Mouse (Mus musculus): ENCODE results near the gene Whrn. TPM values are rescaled to one million over a fixed set of nuclear protein-coding genes. Genes with fewer than 3 reads are reported as not detected.

Whrn gene
- polyA plus RNA-seq, 1 experiment, result 28.9 TPM

DNA sequence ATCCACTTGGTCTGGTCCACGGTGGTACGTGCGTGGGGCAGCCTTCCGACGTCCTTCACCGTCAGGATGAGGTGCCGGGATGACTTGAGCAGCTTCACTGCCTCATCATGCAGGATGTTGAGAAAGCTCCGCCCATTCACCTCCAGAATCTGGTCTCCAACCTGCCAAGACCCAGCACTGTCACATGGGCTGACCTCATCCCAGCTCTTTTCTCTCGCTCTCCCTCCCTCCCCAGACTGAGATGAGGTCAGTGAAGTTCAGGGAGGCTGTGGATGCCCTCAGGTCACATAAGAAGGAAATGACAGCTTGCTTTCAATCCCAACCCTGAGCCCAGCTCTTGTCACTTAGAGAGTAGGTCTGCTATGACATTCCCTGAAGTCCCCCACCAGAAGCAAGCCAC lies 60.4 kb downstream of the Whrn start:
- no peaks in the 10 kb centered on the region for H3K79me2 ChIP-seq (ENCODE audit: control insufficient read depth, insufficient read depth)

DNA sequence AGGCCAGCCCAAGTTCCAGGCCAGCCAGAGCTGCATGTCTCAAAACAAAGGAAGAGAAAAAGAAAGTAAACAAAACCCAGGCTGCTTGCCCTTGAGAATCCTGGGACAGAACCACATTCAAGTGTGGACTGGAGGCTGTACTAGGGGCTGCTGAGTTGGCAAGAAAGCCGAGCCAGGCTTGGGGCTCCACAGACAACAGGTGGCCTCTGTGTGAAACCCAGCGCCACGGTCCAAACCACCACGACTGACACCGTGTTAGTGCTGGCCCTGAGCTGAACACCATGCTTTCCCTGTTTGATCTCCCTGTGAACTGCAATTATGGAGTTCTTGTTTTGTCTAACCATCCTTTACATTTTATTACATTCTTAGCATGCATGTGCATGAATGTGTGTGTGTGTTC lies 64.7 kb downstream of the Whrn start:
- TF ChIP-seq MAX (IDR thresholded peaks at IDR 0.05) (no peak), MYOG (IDR thresholded peaks at IDR 0.05; ENCODE audit: control insufficient read depth, extremely low read depth, insufficient read length) (no peak), CEBPB (IDR thresholded peaks at IDR 0.05; ENCODE audit: low read depth) (no peak), MYOD1 (IDR thresholded peaks at IDR 0.05; ENCODE audit: control insufficient read depth, insufficient read length, low read depth) (no peak), CTCF (IDR thresholded peaks at IDR 0.05; ENCODE audit: control insufficient read depth, insufficient read depth, insufficient read length) (no peak), USF1 (IDR thresholded peaks at IDR 0.05; ENCODE audit: low read depth) (no peak)
- Histone ChIP-seq H3K79me3 (ENCODE audit: low read depth) (no peaks in the 10 kb centered on the region), H3K4me3 (ENCODE audit: insufficient read depth, poor library complexity, severe bottlenecking) (no peak overlapping the region), H3K27me3 (ENCODE audit: control insufficient read depth, insufficient read depth, insufficient read length) (no peaks in the 10 kb centered on the region), H3K79me2 (ENCODE audit: control insufficient read depth, insufficient read depth) (no peaks in the 10 kb centered on the region), H3ac (ENCODE audit: control insufficient read depth, insufficient read length, low read depth) (no peak overlapping the region), H3K36me3 (ENCODE audit: control insufficient read depth, insufficient read depth) (no peaks in the 10 kb centered on the region)

More for the DNA sequence above, 60.4 kb downstream of the Whrn start:
- Histone ChIP-seq H3K4me3 (ENCODE audit: insufficient read depth, poor library complexity, severe bottlenecking) (no peak overlapping the region), H3K36me3 (ENCODE audit: control insufficient read depth, insufficient read depth) (no peaks in the 10 kb centered on the region), H3K79me3 (ENCODE audit: low read depth) (no peaks in the 10 kb centered on the region), H3ac (ENCODE audit: control insufficient read depth, insufficient read length, low read depth) (no peak overlapping the region), H3K27me3 (ENCODE audit: control insufficient read depth, insufficient read depth, insufficient read length) (no peaks in the 10 kb centered on the region)
- TF ChIP-seq MYOD1 (IDR thresholded peaks at IDR 0.05; ENCODE audit: control insufficient read depth, insufficient read length, low read depth), result no peak

DNA sequence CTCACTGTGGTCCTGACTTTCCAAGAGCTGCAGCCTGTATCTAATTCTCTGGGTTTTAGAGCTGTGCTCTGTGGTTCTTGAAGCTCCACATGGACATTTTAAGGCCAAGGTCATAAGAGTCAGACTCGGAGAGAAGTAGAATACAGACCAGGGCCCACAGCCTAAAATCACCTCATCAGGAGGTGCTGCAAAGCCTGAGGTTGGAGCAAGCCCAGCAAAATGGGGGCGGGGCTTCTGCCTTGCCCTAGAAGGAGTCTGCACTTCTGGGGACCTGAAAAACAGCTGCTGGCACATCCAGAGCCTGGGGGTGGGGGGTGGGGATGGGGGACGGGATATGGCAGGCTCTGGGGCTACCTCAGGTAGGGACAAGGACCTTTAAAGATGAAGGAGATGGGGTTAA lies 65.4 kb downstream of the Whrn start:
- Histone ChIP-seq H3K36me3 (ENCODE audit: control insufficient read depth, insufficient read depth) (no peaks in the 10 kb centered on the region), H3K79me2 (ENCODE audit: control insufficient read depth, insufficient read depth) (no peaks in the 10 kb centered on the region), H3K4me3 (ENCODE audit: insufficient read depth, poor library complexity, severe bottlenecking) (no peak overlapping the region), H3ac (ENCODE audit: control insufficient read depth, insufficient read length, low read depth) (no peak overlapping the region), H3K79me3 (ENCODE audit: low read depth) (no peaks in the 10 kb centered on the region), H3K27me3 (ENCODE audit: control insufficient read depth, insufficient read depth, insufficient read length) (no peaks in the 10 kb centered on the region)
- TF ChIP-seq FOSL1 (IDR thresholded peaks at IDR 0.05; ENCODE audit: insufficient read depth, low read length, poor library complexity, severe bottlenecking), result no peak
- no peak for TF ChIP-seq USF1 (IDR thresholded peaks at IDR 0.05; ENCODE audit: low read depth)
- no peak for TF ChIP-seq CTCF (IDR thresholded peaks at IDR 0.05; ENCODE audit: control insufficient read depth, insufficient read depth, insufficient read length)
- TF ChIP-seq MYOD1 (IDR thresholded peaks at IDR 0.05; ENCODE audit: control insufficient read depth, insufficient read length, low read depth), result no peak
- TF ChIP-seq MYOG (IDR thresholded peaks at IDR 0.05; ENCODE audit: control insufficient read depth, extremely low read depth, insufficient read length), result no peak
- TF ChIP-seq MAX (IDR thresholded peaks at IDR 0.05), result no peak

DNA sequence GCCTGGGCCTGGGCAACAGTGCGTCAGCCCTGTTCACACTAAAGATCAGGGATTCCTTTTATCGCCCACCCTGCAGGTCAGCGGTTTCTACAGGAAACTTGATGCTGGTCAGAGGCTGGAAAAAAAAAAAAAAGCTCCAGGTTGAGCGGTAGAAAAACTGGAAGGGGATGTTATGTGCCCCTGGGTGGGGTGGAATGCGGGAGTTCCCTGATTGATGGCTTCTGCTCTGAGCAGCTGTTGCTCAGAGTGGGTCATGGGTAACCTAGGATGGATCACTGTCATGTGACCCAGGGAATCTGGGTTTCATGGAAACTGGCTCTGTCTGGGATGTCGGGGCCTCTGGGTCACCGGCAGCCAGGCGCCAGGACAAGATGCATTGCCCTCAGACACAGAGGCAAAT lies 69.5 kb downstream of the Whrn start:
- no peaks in the 10 kb centered on the region for H3K27me3 ChIP-seq (ENCODE audit: control insufficient read depth, insufficient read depth, insufficient read length)
- H3K79me3 ChIP-seq (ENCODE audit: low read depth), result no peaks in the 10 kb centered on the region
- H3K36me3 ChIP-seq (ENCODE audit: control insufficient read depth, insufficient read depth), result no peaks in the 10 kb centered on the region
- H3K4me3 ChIP-seq (ENCODE audit: insufficient read depth, poor library complexity, severe bottlenecking), result no peak overlapping the region
- TF ChIP-seq MYOD1 (IDR thresholded peaks at IDR 0.05; ENCODE audit: control insufficient read depth, insufficient read length, low read depth), result peak; percentile 88
- peak; percentile 64 for TF ChIP-seq USF1 (IDR thresholded peaks at IDR 0.05; ENCODE audit: low read depth)
- no peak for TF ChIP-seq MYOG (IDR thresholded peaks at IDR 0.05; ENCODE audit: control insufficient read depth, extremely low read depth, insufficient read length)
- no peaks in the 10 kb centered on the region for H3K79me2 ChIP-seq (ENCODE audit: control insufficient read depth, insufficient read depth)
- H3ac ChIP-seq (ENCODE audit: control insufficient read depth, insufficient read length, low read depth), result no peak overlapping the region

DNA sequence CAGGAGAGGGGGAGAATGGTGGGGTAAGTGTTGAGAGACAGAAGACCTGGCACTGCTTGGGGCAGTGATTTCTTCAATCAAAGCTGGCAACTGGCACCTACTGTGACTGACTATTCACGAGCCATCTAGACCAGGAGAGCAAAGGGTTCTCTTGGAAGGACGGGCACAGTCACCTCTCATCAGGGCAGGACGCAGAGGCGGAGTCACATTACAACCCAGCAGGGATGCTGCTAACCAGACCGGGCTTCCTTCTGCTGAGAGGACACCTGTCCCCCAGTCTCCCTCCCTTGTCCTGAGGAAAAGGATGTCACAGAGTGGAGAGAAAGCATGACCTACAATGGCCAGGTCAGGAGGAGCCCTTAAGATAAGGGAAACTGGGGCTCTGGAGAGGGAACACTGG lies 72.0 kb downstream of the Whrn start:
- no peaks in the 10 kb centered on the region for H3K36me3 ChIP-seq (ENCODE audit: control insufficient read depth, insufficient read depth)
- no peak overlapping the region for H3K4me3 ChIP-seq (ENCODE audit: insufficient read depth, poor library complexity, severe bottlenecking)
- TF ChIP-seq MYOD1 (IDR thresholded peaks at IDR 0.05; ENCODE audit: control insufficient read depth, insufficient read length, low read depth) (no peak), MAX (IDR thresholded peaks at IDR 0.05) (no peak), CEBPB (IDR thresholded peaks at IDR 0.05; ENCODE audit: low read depth) (no peak), MYOG (IDR thresholded peaks at IDR 0.05; ENCODE audit: control insufficient read depth, extremely low read depth, insufficient read length) (no peak), USF1 (IDR thresholded peaks at IDR 0.05; ENCODE audit: low read depth) (no peak), FOSL1 (IDR thresholded peaks at IDR 0.05; ENCODE audit: insufficient read depth, low read length, poor library complexity, severe bottlenecking) (no peak), CTCF (IDR thresholded peaks at IDR 0.05; ENCODE audit: control insufficient read depth, insufficient read depth, insufficient read length) (no peak)
- no peak overlapping the region for H3ac ChIP-seq (ENCODE audit: control insufficient read depth, insufficient read length, low read depth)
- H3K27me3 ChIP-seq (ENCODE audit: control insufficient read depth, insufficient read depth, insufficient read length), result no peaks in the 10 kb centered on the region
- H3K79me2 ChIP-seq (ENCODE audit: control insufficient read depth, insufficient read depth), result no peaks in the 10 kb centered on the region
- H3K79me3 ChIP-seq (ENCODE audit: low read depth), result no peaks in the 10 kb centered on the region

DNA sequence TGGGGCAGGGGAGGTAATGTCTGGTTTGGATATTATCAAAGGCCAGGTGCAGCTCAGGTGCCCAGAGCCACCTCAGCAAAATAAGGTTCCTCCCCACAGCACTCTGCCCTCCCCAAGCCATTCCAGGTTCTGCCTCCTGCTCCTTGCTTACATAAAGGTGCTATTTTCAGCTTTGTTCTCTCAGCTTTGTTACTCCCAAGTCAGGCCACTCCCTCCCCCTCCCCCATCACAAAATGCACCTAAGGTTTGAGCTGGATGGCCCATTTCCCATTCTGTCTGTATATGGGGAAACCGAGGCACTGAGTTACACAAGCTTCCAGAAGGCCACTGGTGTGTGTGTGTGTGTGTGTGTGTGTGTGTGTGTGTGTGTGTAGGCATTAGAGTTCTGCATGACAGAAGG lies 72.6 kb downstream of the Whrn start:
- no peak overlapping the region for H3K4me3 ChIP-seq (ENCODE audit: insufficient read depth, poor library complexity, severe bottlenecking)
- no peaks in the 10 kb centered on the region for H3K79me2 ChIP-seq (ENCODE audit: control insufficient read depth, insufficient read depth)
- no peak for TF ChIP-seq USF1 (IDR thresholded peaks at IDR 0.05; ENCODE audit: low read depth)
- no peak for TF ChIP-seq MYOG (IDR thresholded peaks at IDR 0.05; ENCODE audit: control insufficient read depth, extremely low read depth, insufficient read length)
- no peak for TF ChIP-seq FOSL1 (IDR thresholded peaks at IDR 0.05; ENCODE audit: insufficient read depth, low read length, poor library complexity, severe bottlenecking)
- TF ChIP-seq MYOD1 (IDR thresholded peaks at IDR 0.05; ENCODE audit: control insufficient read depth, insufficient read length, low read depth), result no peak
- TF ChIP-seq CTCF (IDR thresholded peaks at IDR 0.05; ENCODE audit: control insufficient read depth, insufficient read depth, insufficient read length), result no peak
- TF ChIP-seq CEBPB (IDR thresholded peaks at IDR 0.05; ENCODE audit: low read depth), result no peak
- no peak for TF ChIP-seq MAX (IDR thresholded peaks at IDR 0.05)
- no peaks in the 10 kb centered on the region for H3K27me3 ChIP-seq (ENCODE audit: control insufficient read depth, insufficient read depth, insufficient read length)
- no peak overlapping the region for H3ac ChIP-seq (ENCODE audit: control insufficient read depth, insufficient read length, low read depth)
- no peaks in the 10 kb centered on the region for H3K79me3 ChIP-seq (ENCODE audit: low read depth)
- no peaks in the 10 kb centered on the region for H3K36me3 ChIP-seq (ENCODE audit: control insufficient read depth, insufficient read depth)
